Mouse (Mus musculus): ENCODE measurements around the gene Rora.
A peak's percentile ranks its signal among the peaks of the same experiment; 100 is the strongest.

DNA sequence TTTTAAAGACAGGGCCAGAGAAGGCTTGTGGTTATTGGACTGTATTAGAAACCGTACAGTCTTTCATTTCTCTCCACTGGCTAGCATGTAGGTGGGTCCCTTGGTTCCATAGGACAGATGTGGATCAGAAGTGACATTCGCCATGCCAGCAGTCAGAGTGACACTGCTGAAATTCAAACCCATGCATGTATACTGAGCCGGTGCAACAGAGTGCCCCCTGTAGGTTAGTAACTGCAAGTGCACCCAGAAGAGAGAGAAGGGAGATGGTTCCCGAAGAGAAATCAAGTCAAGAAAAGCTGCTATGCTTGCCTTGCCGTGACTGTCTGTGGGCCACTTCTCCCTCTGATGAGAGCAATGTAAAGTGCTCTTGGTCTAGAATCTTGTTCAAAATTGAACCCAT, 507.2 kb downstream of the Rora start:
- TF ChIP-seq POLR2A (IDR thresholded peaks at IDR 0.05; ENCODE audit: control insufficient read depth, low read depth, low read length) (no peak), CTCF (IDR thresholded peaks at IDR 0.05; ENCODE audit: control insufficient read depth, insufficient read depth, insufficient replicate concordance, low read depth, low read length) (peak; percentile 28; the same call in 1 of the 2 replicates)
